In genomic region chr8:69815396-69815795, GRCm38 (mm10) we compare ENCODE assay signal across 10 mouse cellular contexts.
"Had no signal": no experiment of that assay in that cellular context is flagged by ENCODE, and none has a peak within 500 bp of the region (broad histone marks: within the 10 kb centered on the region; RNA-seq: fewer than 3 reads in every experiment).

No protein-coding gene starts in this region.

- DNase-seq: left cerebral cortex, postnatal 4 days; lung, embryonic 14.5 days; retina, postnatal 1 day; right cerebral cortex, postnatal 4 days; thymus, postnatal 36 days had no signal

- ATAC-seq: inflammation-experienced regulatory T-cells, adult 6 months; liver, embryonic 12.5 days; midbrain, embryonic 16.5 days had no signal

- H3K9ac ChIP-seq: liver, embryonic 12.5 days; lung, embryonic 14.5 days; midbrain, embryonic 12.5 days; neural tube, embryonic 13.5 days had no signal

- H3K27me3 ChIP-seq: neural tube, embryonic 13.5 days had no signal

- H3K4me1 ChIP-seq: liver, embryonic 12.5 days; midbrain, embryonic 12.5 days; neural tube, embryonic 13.5 days had no signal

- H3K9me3 ChIP-seq: liver, embryonic 12.5 days; midbrain, embryonic 12.5 days; neural tube, embryonic 13.5 days had no signal

- H3K27ac ChIP-seq: liver, embryonic 12.5 days; midbrain, embryonic 12.5 days; neural tube, embryonic 13.5 days had no signal

- H3K4me2 ChIP-seq: liver, embryonic 12.5 days; lung, embryonic 14.5 days; midbrain, embryonic 12.5 days; neural tube, embryonic 13.5 days had no signal

- H3K4me3 ChIP-seq: liver, embryonic 12.5 days; midbrain, embryonic 12.5 days; neural tube, embryonic 13.5 days had no signal
